Mouse (Mus musculus) layer of hippocampus, postnatal 10 days (tissue): Measurements from ENCODE around the gene Tspan31. TPM values are rescaled to one million over a fixed set of nuclear protein-coding genes. Genes with fewer than 3 reads are reported as not detected.
"Not testable (repeated sequence)": the region's sequence is repeated elsewhere in the genome, so short reads cannot be mapped to it uniquely, and the experiment has no call there.

Source experiments
- DNase-seq, 2 experiments: peaks; one replicate each; pipeline ENCODE4 v3.0.0; 2021; ENCODE audit warnings: low spot score in 2 of 2
- total RNA-seq, 2 experiments: library from RNA; stranded (reverse); gene quantifications; 2 replicates each; pipeline ENCODE4 v1.2.3; 2021

Tspan31 gene
- total RNA-seq, 2 experiments from 2014 or later = 59.9 to 63.4 TPM

DNA sequence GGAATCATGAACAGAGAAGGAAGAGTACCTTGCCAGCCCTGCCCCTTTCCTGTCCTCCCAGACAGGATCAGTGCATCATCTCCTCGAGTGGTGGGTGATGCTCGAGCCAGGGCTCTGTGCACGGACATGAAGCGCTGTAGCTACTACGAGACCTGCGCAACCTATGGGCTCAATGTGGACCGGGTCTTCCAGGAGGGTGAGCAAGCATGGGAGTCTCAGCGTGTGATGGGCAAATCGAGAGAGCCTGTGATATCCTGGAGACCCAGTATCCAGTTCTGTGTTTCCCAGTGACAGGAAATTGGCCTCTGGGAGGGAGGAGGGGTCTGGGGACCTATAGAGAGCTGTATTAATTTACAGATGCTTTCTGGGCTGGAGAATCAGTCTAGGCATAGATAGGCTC, 15.0 kb upstream of the Tspan31 start:
- DNase-seq = no peak

DNA sequence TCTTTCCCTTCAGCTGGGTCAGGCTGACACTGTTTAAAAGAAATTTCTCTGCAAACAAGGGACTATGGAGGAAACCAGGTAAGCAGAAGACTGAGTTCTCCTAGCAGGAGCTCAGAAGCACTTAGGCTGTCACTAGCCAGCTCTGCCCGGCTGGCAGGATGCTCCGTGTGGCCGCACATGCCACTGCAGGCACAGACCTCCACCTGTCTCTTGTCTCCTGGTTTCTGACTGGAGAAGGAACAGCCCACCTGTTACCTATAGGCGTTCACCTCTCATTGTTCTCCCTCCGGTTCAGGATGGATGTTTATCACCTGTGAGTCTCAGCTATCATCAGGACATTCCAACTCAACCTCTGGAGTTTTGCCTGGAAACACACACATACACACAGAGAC, 13.8 kb upstream of the Tspan31 start:
- no peak for DNase-seq

DNA sequence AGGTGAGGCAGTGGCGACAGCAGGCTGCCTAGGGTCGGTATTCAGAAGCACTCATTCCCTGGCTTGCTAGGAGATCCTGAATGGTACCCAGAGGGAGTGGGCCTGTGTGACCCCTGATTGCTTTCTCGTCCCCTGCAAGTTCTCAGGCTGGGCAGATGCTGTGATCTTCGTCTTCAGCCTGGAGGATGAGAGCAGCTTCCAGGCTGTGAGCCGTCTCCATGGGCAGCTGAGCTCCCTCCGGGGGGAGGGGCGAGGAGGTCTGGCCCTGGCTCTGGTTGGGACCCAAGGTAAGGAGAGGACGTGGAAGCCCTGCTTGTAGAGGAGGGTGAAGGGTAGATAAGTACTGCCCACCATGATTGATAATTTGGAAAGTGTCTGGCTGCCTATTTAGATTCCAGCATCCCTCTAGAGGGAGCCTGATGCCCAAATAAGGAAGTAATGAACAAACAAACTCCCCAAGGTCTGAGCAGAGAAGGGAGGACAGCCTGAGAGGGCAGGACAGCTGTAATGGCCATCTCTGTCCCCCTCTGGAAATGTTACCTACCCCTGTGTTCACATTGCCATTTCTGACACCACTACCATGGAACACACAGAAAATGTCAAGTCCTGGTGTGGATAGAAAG, 13.3 kb upstream of the Tspan31 start:
- DNase-seq = no peak

DNA sequence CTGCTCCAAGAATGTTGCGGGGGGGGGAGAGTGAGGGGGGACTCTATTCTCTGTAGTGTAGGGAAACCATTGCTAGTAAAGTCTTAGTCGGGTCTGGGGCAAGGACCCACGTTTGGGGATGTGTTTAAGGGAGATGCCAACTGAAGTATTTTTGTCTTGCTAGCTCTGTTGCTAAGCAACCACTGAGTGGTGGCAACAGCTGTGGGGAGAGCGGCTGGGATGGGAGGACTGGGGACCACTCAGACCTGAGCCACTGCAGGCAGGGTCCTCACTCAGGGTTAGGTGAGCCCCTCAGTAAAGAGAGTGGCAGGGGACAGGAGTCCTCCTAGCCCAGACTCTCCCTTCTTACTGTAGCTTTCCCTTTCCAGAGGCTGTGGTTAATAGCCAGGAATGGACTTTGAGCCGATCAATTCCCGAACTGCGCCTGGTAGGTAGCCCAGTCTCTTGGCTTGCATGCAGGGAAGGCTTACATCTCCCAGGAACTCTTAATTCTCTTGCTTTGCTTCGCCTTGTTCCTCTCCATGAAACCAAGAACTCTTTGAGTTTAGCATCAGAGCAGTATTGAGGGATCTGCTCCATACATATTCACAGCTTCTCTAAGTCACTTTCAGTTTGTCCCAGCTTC, 12.0 kb upstream of the Tspan31 start:
- DNase-seq = no peak

DNA sequence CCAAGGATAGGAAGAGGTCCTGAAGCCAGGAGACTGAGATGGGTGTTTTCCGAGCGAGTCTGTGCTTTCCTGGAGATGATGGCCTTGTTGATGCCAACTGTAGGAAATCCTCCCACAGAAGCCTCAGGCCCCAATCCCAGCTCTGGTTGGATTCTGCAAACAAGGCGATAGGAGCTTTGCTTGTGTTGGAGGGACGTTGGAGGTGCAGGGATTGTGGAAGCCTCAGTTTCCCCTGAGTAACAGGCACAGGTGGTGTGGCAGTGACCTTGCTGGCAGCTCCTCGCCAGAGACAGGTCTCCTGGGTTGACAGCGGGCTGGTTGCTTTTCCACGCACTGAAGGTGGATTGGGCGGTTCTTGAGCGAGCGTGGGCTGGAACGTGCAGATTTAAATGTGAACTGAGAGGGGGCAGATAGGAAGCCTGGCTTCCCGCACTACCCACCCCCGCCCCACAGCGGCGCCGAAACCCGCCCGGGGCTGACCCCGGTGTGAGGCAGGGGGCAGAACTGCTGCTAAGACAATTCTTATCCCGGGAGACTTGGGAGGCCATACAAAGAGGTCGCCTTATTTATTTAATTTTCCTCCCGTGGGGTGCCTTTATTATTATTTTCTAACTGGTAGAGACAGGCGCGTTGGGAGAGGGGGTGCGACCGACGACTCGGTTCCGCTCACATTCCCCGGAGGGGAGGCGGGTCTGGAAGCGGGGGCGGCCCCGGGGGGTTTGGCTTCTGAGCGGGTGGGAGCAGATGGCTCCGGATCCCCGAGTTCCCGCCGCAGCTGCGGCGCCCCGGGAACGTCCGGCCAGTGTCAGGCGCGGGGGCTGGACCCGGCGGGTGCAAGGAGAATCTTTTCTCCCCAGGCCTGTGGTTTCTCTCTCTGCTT, 11.1 kb upstream of the Tspan31 start:
- peak in 1 of 2 experiments; percentile 65 for DNase-seq

DNA sequence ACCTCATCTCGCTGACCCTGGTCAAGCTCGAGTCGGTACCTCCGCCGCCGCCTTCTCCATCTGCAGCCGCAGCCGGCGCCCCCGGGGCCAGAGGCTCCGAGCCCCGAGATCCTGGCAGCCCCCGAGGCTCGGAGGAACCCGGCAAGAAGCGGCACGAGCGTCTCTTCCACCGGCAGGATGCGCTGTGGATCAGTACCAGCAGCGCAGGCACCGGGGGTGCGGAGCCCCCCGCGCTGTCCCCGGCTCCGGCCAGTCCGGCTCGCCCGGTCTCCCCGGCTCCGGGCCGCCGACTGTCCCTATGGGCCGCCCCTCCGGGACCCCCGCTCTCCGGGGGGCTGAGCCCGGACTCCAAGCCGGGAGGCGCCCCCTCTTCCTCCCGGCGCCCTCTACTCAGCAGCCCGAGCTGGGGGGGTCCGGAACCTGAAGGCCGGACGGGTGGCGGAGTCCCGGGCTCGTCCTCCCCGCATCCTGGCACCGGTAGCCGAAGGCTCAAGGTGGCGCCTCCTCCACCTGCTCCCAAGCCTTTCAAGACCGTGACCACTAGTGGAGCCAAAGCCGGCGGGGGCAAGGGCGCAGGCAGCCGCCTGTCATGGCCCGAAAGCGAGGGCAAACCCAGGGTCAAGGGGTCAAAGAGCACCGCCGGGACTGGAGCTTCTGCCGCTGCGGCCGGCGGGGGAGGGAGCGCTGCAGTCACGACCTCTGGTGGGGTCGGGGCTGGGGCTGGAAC, 9.8 kb upstream of the Tspan31 start:
- peak in 1 of 2 experiments; percentile 71 for DNase-seq

- peak; percentile 80 to 82 for DNase-seq
Measured at GRCm38 (mm10) chr10:127078677-127079575, 8.9 kb upstream of the Tspan31 start.

DNA sequence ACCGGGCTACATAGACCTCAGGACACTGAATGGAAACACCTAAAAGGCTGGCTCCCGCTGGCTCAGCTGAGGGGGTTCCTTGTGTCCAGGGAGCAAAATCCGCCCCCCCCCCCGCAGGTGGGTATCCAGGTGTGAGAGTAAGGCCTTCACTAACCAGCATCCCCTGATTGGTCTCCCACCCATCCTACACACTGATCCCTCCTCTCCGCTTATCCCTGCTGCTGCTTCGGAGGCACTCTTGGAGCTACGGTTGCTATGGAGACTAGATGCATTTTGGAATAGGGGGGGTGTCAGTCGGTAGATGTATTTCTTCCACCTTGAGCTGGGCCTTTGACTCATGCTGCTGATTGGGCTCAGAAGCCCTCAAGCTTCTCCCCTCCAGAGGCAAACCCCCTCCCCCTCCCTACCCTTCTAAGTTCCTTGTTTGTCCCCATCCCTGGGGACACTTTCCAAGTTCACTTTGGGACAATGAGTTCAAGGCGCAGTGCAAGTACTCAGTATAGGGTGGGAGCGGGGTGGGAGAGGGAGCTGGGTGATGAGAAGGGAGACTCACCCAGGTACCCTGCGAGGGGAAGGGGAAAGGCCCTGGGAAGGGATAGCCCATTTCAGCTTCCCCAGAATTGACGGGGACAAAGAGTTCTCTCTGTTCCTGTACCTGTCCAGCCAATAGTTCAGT, 8.1 kb upstream of the Tspan31 start:
- no peak for DNase-seq

- DNase-seq = no peak
Measured at GRCm38 (mm10) chr10:127077515-127077914, 7.5 kb upstream of the Tspan31 start.

DNA sequence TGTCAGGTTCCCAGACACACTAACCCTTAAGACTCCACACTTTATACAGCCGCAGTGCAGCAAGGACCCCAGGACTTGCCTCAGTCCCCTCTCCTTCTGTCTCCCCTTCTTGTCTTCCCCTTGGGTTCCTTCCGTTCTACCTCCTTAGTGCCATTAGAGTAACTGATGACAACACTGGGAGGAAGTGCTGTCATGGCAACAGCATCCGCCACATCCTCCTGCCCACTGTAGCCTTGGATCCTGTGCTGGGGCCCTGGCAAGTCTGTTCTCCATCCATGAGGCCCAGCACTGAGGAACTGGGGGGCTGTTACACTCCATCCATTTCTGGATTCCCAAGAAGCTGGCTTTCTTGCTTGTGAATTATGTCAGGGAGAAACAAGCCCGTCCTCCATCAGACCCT, 6.0 kb upstream of the Tspan31 start:
- no peak for DNase-seq

- DNase-seq = no peak
Measured at GRCm38 (mm10) chr10:127075651-127076050, 5.6 kb upstream of the Tspan31 start.

DNA sequence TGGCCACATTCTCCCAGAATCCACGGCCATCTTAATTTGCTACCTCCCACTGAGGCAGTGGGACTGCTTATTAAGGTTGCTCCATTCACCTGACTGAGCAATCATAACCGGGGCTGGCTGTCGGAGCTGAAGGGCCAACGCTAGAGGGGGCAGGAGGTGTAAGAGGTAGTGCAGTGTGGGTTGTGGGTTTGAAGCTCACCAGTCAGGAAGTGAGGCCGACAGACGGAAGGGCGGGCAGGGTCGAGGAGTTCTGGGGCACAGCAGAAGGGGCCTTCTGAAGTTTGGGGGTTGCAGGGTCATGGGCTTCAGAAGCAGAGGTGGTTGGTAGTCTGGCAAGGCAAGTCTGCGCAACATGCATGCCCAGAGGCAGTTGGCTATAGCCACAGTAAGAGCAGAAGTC, 5.0 kb upstream of the Tspan31 start, which contains the start of gene Agap2:
Gene Agap2, plus strand, starts transcription at position 205 of the 400 bp plus-strand sequence.
- DNase-seq = no peak

DNA sequence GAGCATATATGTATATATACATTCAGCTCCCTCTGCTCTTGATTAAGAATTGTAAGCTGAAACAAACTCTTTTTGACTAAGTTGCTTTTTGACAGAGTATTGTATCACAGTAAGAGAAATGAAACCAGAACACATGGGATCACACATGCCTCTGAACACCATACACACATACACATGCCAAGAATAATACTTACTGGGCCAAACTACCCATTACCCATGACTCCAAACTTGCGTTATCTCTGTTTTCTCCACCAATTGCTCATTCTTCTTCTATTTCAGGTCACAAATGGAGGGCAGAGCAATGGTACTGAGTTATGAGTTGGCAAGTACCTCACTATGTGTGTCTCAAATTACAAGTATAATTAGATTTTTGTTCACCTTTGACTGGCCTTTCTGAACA, 3.9 kb upstream of the Tspan31 start:
- DNase-seq = no peak

DNA sequence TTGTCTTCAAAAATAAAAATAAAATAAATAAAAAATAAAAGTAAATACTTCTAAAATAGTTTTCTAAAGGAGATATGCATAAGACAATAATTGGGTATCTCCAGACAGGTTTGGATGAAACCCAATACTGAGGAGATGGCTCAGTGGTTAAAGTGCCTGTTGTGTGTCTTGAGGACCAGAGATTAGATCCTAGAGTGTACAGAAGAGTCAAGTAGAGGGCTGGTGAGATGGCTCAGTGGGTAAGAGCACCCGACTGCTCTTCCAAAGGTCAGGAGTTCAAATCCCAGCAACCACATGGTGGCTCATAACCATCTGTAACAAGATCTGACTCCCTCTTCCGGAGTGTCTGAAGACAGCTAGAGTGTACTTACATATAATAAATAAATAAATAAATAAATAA, 2.9 kb upstream of the Tspan31 start:
- not testable (repeated sequence) for DNase-seq

GRCm38 (mm10) chr10:127072270-127072669, 2.2 kb upstream of the Tspan31 start:
- not testable (repeated sequence) for DNase-seq

DNA sequence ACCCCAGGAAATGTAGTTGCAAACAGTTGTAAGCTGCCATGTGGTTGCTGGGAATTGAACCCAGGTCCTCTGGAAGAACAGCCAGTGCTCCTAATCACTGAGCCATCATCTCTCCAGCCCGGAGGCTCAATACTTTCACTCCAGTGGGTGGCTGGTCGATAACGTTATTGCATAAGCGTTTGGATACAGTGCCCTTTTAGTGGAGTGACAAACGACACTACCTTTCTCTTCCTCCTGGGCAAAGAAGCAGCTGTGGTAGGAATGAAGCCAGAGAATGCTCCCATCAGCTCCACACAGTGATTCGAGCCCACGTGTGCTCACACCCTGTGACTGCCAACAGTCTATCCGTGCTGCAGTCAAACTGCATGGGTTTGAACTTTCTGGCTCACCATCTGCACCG, 1.1 kb upstream of the Tspan31 start:
- no peak for DNase-seq

DNA sequence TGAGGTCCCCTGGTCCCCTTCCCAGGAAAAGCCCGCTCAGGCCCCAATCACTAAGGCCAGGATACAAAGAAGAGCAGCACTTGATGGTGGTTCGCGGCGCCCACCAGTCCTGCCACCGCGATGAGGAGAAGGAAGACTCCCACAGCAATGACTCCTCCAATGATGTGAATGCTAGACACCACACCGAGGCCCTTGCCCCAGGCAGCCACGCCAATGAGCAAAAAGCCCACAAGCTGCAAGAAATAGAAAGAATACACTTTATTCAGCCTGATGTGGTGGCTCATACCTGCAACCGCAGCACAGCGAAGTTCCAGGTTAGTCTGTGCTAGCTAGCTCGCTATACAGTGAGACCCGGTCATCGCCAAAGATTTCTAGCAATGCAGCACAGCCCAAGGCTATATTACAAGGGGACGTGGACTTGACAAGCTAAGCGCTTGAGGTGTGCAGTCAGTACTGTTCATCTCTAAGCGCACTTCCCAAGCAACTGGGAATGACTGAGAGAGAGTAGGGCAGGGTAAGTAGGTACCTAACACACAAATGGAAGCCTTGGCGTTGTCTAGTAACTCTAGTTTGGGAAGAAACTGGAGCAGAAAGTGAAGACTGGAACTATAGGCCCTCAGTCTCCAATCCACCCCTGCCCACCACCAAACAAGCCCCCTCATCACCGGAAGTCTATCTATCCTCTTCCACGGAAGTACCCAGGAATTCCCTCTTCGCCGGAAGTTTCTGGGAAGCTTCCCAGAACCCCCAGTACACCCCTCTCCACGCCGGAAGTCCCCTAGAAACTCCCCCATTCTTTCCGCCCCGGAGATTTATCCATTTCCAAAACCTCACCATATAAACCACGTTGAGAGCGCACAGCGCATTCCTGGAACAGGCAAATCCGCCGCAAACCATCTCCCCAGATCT, 529 bp downstream of the Tspan31 start:
- no peak for DNase-seq

- DNase-seq = no peak
Measured at GRCm38 (mm10) chr10:127068360-127069038, 1.6 kb downstream of the Tspan31 start.
